Mouse (Mus musculus): Measurements from ENCODE around the gene Dcp1b.

- TF ChIP-seq CTCF (IDR thresholded peaks at IDR 0.05; ENCODE audit: extremely low read depth, insufficient read depth, low read length) (no peak), POLR2A (IDR thresholded peaks at IDR 0.05; ENCODE audit: extremely low read depth, insufficient read depth, low read length) (no peak)
Observed at GRCm38 (mm10) chr6:119248578-119248977, 73.5 kb downstream of the Dcp1b start.

Measured in cortical plate, adult 2 months (tissue).